Mouse (Mus musculus): ENCODE measurements at regions not wholly inside any gene's neighbourhood (a gene's known extent, or its start where the extent isn't known, plus 50 kb on each side); places are given as distances from the start of the nearest gene placed in this dataset.

DNA sequence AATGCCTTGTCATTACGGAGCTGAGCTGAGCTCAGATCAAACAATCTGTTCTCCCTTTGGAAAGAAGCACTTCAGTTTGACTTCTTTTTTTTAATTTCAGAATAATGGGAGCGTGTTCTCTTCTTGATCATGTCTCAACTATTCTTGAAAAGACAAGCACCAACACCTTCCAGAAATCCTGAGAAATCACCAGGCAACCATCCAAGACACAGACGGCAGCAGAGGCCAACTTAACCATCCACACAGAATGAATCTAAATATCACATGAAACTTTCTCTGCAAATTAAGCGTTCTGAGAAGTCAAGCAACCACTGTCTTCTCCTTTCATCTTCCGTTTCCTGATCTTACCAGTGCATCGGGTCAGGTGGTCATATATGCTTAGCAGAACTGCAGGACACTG lies 50.8 kb upstream of the Slc38a4 start:
- Histone ChIP-seq H3K4me1 (ENCODE audit: insufficient read depth, low read length) (no peaks in the 10 kb centered on the region), H3K9me3 (ENCODE audit: low read length) (no peaks in the 10 kb centered on the region), H3K4me3 (ENCODE audit: low read depth, low read length) (no peak overlapping the region), H3K36me3 (ENCODE audit: insufficient read depth, low read length) (no peaks in the 10 kb centered on the region), H3K27me3 (ENCODE audit: insufficient read depth, low read length) (no peaks in the 10 kb centered on the region), H3K4me2 (ENCODE audit: low read depth, low read length, poor library complexity, severe bottlenecking) (no peak overlapping the region), H3K27ac (ENCODE audit: low read depth, low read length) (no peak overlapping the region), H3K9ac (replicated peaks; ENCODE audit: low read length, poor library complexity, severe bottlenecking) (no peak overlapping the region)
- WGBS: 86% methylated on average over 6 of the region's 6 CpGs
- DNase-seq (ENCODE audit: low spot score) (no peak), ATAC-seq (ENCODE audit: low FRiP score) (no peak)
- TF ChIP-seq CTCF (IDR thresholded peaks at IDR 0.05): no peak
